Mouse (Mus musculus) cerebellum, adult (tissue): Measurements from ENCODE around the gene Adgrg3.

Source experiments
- ATAC-seq: cut with Nextera tagmentation; 2 replicates; pipeline ENCODE4 v1.9.2; 2017; ENCODE audit warnings: mild to moderate bottlenecking, moderate library complexity, mixed read lengths; ENCODE audit not compliant: insufficient number of reproducible peaks, low FRiP score, low TSS enrichment

The Adgrg3 gene

DNA sequence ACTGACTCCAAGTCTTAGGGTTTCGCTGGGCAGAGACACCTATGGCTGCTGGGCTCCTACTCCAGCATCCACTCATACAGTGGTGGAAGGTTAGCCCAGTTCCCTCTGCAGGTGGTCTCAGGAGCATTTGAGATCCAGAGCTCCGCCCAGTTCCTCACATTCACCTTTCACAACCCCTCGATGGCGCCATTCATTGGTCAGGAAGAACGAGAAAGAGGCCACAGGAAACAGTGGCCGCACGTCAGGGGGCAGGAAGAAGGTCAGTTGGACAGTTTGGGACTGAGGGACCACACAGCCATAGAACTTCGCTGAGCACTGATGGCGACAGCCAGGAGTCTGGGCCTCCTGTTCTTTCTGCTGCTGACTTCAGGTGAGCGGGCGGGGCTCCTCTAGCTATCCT lies at the start of gene Adgrg3:
Gene Adgrg3 (plus strand): TSS at position 242 of the 400 bp plus-strand sequence.
- no peak for ATAC-seq

DNA sequence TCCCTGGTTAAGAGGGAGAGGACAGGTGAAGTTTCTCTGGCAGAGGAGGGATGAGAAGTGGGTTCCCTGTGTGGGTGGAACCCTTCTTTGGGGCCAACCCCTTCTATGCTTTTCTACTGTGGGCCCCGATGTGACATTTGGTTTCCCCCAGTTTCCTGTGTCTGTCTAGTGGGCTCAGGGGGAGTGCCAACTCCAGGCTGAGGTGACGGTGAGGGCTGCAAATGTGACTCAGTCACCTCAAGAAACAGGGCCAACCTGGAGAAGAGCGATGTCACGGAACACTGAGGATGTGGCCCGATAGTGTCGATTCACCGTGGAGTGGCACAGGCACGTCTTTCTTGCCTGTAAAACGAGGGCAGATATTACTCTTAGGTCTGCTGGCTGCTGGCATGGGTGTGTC lies 44.2 kb upstream of the Adgrg3 start:
- ATAC-seq: no peak

DNA sequence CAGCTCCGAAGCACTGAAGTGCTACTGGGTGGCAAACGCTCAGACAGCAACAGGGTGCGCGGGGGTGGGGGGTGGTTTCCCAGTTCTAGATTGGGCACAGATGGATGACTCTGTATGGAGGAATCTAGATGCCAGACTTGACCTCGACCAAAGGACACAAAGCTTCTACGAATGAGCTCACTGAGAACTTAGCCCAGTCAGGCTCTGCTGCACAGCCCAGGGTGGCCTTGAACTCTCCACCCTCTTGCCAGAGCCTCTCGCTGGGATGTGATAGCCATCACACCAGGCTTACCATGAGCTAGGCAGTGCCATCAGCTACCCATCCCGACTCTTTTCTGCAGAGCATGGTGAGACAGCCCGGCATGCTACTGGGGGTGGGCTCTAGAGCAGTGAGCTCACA lies 43.7 kb upstream of the Adgrg3 start:
- no peak for ATAC-seq

DNA sequence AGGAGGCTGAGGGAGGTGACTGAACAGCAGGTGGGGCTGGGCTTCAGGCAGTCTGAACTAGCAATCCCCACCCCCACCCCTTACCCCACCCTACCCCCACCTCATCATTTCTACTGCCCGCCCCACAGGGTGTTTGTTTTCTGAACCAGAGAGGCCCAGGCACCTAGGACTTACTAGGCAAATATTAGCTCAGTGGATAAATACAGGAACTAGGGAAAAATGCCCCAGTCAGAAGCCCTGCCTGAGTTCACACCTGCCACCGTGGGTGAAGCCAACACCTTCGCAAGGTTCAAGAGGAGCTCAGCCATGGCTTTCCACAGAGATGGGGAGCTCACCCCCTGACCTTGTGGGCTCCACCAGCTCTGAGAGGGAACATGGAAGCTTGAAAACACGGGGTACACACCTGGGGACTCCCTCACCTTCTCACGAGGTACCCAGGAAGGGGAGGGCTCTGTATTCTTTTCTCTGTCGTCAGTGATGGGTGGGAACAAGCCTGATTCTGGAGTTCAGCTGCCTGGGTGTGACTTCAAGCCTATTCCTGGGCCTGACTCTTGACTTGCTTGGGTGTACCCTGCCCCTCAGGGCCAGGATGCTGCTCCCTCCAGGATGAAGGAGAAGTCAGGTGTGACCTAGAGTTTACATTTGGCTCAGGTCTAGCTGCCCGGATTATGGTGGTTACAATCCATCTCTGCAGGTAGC lies 42.9 kb upstream of the Adgrg3 start, which contains the start of gene Adgrg1:
Gene Adgrg1 (plus strand): TSS at position 285 of the 699 bp plus-strand sequence.
- no peak for ATAC-seq

DNA sequence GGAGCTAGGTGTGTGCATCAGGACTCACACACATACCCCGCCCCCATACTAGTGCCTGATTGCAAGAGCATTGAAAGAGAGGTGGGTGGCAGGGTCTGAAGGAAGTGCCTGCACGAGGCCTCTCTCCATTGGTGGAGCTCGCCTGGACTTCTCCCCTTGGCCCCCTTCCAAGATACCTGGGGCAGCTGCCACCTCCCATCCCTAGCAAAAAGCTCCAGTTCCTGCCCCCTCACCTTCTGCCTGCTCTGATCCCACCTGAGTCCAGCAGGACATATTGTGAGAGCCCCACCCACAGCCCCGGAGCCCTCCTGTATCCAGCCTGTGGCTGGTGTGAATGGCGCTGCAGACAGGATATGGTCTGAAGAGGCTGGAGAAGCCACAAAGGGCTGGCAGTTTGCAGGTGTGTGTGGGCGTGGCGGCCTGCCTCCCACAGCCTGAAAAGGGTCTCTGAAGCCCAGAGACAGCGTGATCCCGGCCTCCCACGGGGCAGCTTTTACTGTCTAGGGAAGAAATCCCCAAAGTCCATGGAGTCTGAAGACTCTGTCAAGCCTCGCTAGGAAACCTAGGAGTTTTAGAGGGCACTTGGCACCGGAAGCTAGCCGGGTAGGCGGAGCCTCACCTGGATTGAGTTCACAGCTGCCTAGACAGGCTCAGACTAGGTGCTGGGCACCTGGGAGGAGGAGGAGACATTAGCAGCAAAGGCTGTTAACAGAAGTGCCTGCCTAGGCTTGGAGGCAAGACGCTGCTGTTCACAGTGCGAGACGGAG lies 40.7 kb upstream of the Adgrg3 start:
- ATAC-seq: no peak

DNA sequence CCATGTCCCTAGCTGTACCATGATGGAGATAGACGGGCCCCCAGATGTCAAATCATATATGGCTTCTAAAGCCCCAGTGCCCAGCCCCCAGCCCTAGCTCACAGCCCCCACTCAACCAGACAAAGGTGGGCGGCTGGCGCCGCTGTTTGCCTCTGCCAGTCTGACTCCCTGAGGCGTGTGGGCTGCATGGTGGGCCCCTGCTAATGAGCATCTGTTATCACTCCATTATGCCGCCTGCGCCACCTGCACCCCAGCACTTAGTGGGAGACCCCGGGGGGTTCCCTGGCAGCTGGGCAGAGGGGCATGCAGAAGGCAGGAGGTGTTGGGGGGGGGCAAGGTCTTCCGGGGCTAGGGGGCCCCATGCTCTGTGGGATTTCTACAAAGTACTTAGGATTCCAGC lies 39.4 kb upstream of the Adgrg3 start:
- ATAC-seq: no peak

DNA sequence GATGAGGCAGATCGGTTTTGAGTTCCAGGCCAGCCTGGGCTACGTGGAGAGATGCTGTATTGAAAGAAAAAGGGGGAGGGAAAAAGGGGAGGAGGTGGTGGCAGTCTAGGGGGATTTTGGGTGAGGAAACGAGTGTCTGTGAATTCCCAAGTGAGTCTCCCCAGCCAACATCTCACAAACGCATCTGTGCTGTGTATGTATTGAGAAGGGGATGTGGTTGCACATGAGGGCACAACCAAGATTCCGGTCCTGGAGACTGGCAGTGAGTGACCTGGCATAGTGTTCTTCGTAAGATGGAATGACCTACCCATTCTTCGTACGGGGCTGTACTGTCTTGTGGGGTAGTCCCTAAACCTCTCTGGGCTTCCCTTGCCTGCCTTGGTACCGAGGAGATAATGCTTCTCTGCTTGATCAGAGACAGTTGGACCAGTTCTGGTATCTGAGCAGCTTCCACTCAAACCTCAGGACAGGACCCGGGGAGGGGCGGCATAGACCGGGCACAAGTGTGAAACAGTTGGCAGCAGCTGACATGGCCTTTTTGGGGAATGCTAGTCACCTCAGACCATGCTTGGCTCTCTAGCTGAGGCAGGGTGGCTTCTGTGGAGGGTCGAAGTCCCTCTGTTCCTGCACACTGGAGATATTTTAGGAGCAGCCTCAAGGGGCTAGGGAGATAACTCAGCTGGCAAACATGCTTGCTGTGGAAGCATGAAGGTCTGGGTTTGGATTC lies 38.7 kb upstream of the Adgrg3 start:
- no peak for ATAC-seq

DNA sequence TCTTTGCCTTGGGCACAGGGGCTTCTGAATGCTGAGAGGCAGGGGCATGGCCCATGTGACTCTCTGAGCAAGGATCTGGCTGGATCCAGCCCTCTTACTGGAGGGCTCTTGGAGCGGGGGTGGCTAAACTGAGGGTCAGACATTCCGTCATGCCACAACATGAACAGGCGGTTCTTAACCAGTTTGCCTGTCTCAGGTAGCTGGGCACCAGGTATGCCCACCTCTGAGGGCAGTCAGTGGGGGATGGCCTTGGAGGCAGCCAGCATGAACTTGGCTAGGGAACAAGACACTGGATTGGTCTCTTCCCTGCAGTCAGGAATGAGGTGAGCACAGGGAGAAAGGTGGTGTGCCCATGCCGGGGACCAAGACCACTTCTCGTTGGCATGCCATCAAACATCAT lies 37.3 kb upstream of the Adgrg3 start:
- no peak for ATAC-seq

DNA sequence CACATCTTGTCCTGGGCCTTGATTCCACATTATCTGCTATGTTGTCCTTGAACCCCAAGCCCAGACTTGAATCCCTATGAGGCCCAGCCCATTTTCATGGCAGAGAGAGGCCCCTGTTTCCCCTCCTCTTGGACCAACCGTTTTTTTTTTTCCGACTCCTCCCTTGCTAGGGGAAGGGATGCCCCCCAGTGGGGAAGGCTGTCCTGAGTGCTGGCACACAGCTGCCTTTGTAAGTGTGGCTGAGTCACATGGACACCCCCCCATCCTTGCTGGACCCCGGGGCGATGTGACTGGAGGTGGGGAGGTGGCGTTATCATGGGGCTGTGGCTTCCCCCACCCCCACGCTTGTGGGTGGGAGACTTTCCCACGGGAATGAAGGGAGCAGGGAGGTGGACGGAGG lies 36.5 kb upstream of the Adgrg3 start:
- no peak for ATAC-seq

DNA sequence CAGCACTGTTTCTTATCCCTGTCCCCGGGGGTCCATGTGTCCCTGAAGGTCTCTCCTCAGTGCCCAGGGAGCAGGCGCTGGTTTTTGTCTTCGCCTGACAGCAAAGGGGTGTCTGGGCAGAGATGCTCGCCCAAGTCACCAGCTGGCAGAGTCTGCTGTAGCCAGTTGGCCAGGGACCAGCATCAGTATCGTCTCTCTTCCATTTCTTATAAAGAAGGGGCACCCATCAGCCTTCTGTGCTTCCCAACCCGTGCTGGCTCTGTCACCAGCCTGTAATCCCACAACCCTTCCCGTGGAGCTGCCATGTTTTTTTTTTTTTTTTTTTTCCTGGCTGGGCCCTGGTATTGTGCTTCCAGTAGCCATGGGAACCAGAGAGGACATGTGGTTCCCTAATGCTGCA lies 35.6 kb upstream of the Adgrg3 start:
- ATAC-seq: no peak

DNA sequence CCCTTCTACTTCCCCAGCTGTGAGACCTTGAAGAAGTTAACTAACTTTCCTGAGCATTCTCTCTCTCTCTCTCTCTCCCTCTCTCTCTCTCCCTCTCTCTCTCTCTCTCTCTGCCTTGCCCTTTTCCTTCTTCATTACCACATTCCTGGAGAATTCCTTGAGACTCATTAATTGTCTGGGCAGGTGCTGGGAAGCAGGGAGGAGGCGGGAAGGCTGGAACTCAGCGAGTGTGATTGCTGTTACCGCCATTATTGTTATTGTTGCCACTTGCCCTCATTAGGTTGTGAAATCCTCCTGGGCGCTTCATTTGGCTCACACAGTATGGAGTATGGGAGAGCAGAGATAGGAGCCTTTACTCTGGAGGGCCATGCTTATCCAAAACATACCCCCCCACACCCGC lies 34.3 kb upstream of the Adgrg3 start:
- ATAC-seq: no peak

DNA sequence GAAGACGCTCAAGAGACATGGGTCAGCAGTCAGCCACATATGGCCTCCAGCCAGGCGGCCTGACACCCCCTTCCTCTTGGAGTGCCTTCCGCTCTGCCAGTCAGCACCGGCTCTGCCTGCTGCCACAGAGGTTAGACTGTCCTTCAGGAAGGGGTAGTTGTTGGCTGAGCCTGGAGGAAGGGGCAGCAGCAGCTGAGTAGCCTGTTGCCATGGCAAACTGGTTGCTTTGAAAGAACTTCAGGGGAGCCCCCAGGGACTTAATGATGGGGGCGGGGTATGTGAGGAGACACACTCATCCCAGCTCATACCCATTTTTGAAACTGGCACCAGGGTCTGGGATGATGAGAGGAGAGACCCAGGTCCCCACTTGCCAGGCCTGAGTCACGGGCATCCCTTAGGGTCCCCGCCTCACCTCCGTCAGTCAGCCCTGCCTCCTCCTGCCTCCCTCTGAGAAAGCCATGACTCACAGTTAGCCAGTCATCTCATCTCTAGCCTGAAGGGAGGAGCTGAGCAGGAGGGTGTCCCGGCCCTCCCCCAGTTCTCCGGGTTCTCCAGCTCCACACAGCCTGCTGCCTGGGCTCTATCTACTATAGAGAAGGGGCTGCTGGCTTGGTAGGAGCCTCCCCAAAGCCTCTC lies 33.5 kb upstream of the Adgrg3 start:
- 0 out of 2 replicates have a peak, but pooled peaks have one; percentile 46 for ATAC-seq

DNA sequence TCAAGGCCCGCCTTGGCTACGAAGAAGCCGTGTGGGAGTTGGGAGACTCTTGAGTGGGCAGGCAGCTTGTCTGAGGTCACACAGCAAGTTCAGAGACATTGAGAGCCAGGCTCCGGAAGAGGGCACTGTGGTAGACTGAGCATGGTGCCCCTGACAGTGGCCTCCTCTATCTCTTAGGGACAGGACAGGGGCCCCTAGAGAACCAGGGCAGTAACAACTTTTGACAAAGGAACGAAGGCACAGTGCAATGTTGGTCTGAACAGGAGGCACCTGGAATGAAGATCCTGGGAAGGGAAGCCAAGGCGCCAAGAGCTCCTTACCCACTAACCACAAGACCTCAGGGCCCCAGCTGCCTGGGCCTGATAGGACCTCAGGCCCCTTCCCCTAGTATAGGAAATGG lies 32.5 kb upstream of the Adgrg3 start:
- ATAC-seq: no peak

DNA sequence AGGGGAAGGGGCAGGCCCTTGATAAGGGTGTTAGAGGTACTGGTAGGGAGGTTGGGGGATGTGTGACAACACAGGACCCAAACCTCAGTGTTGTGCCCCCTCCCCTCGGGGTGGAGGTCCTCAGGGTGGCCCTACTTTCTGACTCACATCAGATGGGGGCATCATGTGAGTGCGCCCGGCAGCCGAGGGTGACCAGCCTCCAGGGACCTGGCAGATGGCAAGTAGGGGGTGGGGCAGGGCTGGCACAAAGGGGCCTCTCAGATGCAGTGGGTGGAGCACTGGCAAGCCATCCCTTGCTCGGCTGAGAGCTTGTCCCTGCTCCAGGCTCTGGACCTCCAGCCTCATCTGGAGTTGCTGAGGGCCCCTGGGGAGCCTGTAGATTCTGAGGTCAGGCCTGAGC lies 30.8 kb upstream of the Adgrg3 start:
- ATAC-seq: no peak

DNA sequence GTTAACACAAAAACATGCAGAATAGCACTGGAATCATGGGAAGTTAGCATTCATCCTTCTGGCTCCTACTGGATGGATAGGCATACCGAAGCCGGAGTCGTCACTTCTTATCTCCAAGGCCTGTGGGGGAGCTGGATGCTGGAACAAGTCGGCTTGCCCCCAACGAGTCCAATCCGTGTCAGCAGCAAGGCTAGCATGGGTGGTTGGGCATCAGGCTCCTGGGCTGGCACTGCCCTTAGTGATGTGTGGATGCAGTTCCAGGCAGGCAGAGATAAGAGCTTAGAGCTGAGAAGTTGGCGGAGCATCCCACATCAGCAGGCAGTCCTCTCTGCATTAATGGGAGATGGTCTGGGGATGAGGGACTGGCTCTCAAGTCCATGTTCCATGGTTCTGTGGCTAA lies 29.9 kb upstream of the Adgrg3 start:
- no peak for ATAC-seq

DNA sequence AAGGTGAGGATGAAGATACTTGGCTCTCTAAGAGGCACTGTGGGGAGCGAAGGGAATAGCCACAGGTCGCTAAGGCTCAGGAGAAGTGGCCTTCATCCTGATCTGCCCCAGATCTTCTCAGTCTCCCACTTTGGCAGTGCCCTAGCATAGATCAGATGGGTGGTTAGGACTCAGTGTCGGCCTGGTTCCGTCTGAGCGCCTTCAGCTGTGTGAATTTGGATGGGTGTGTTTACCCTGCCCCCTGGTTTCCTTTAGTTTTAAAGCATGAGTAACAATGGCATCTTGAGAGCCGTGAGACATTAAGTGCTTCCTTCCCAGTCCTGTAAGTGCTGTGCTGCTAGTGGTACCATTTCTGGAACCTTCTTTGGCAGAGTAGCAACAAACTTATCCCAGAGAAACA lies 28.9 kb upstream of the Adgrg3 start:
- ATAC-seq: no peak

DNA sequence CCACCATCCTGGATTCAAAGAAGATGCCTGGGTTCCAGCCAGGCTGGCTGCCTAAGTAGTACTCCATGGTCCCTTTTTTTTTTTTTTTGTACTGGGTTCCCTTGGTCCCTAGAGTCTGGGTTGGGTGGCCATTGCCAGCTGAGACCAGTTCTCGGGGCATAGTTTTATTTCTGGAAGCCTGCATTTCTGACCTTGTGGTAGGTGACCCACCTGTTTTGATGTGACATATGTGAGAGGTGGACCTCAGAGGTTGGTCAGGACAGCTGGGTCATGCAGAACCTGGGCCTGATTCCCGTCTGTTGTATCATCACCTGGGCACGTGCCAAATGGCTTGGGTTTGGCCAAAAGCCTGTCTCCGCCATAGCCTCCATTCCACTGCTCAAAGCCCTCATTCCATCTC lies 27.8 kb upstream of the Adgrg3 start:
- no peak for ATAC-seq

DNA sequence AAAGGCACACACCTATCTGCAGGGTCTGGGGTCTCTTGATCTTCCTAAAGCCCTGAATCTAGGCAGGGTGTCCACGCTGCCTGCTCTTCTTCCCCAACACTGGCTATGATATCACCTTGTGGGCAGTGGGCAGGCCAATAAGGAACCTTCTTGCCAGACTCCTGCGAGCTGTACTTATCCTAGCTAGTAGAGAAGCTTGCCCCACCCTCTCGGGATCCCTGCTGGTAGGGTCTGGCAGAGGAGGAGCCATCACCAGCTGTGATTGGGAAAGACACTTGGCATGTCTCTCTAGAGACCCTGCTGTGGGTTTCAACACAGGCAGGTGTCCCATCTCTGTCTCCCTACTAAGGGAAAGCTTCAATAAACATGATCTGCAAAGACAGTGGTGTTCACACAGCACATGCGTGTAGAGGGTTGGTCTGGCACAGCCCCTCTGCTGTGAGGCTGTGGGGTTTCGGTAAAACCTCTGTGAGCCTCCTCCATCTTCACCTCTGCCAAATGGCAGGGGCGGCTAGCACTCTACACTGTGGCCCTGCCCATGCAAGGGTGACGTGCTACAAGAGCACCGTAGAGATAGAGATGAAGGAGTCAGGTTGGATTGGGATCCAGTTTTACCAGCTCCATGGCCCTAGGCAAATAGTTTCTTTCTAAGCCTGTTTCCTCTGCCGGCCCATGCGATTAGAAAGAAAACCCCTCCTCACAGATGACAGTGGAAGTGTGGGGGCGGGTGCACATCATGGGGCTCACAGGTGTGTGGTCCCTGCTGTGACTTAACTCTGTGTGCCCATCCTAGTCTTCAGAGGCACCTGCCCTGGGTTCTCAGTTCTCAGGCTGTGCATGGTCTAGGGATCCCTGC lies 26.7 kb upstream of the Adgrg3 start:
- ATAC-seq: no peak

DNA sequence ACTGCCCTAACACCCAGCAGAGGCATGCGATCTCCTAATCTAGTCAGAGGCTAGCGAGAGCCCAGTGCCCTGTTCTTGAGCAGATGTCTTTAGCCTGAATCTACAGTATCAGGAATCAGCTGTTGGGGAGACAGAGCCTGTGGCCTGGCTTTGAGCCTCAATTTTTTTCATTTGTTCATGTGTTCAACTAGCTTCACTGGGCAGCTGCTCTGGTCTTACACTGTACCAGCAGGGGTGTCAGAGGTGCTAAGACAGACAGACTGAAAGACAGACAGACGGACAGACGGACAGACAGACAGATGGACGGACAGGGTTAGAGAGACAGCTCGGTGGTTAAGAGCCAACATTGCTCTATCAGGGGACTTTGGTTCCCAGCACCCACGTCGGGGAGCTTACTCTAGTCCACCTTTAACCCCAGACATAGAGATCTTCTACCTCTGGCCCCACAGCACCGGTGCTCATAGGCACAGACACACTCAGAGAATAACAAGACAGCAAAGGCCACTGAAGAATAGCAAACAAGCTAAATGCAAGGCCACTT lies 26.0 kb upstream of the Adgrg3 start:
- no peak for ATAC-seq

DNA sequence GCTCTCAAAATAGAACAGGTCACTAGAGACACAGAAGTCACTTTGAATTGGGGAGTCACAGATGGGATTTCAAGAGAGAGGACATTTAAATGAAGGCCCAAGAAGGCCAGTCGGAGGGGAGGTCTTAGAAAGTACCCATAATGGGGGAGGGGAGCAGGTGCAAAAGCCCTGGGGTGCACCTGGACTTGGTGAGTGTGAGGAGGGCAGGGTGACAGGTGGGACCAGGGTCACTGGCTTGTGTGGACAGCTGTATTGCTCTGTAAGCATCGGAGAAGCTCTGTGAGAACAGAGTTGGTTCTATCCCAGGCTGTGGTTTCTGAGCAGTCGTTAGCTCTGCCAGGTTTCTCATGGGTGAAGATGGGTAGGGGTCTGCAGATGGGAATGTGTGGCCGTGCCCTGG lies 25.5 kb upstream of the Adgrg3 start:
- ATAC-seq: no peak
